Mouse (Mus musculus) ES-Bruce4 (cell line): ENCODE measurements at regions not wholly inside any gene's neighbourhood (a gene's known extent, or its start where the extent isn't known, plus 50 kb on each side); places are given as distances from the start of the nearest gene placed in this dataset.

Experiments
- EP300 ChIP-seq: IDR thresholded peaks from 2 replicates; pipeline ENCODE4 v1.6.1; 2011; ENCODE audit warnings: low read depth, low read length; ENCODE audit not compliant: insufficient read depth
- POLR2A ChIP-seq: IDR thresholded peaks from one replicate; pipeline ENCODE4 v1.8.1; 2011; ENCODE audit warnings: low read length; ENCODE audit not compliant: insufficient read depth

DNA sequence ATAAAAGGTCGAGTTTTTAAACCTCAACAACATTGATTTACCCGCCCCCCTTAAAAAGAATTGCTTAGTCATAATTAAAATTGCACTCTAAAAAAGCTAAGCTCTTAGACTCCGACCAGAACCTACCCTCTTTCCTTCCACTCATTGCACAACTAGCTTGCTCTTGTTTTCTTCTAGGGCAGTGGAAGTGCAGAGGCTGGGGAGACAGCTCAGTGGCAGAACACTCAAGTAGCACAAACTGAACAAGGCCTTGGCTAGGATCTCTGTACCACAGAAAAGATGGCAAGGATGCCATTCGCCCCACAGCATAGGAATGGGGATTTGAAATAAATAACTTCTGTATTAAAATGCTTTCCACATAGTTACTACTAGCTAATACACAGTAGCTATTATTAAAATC is 253.8 kb upstream of the Tbl1xr1 start:
- TF ChIP-seq POLR2A: no peak
- TF ChIP-seq EP300: no peak
